12 mouse cellular contexts compared by ENCODE assay signal in the genomic region with DNA sequence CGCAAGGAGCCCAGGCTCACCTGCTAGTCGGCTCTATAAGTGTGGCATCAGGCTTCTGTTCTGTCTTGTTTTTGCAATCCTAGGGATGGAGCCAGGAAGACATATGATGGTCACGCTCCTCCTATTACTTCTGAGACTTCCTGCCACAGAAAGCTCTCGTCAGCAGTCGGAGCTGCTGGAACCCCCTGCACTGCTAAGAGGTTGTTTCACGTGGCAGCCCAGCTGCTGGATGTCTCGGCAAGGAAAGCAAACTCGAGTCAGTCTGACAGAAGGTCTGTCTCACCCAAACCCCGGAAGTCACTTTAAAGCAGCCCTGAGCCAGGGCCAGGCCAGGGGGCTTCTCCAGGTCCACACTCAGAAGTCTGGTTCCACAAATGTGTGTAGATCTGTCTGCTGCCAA.
DNase-seq lines count a peak whose midpoint lies in the region.
"Had no signal": no experiment of that assay in that cellular context is flagged by ENCODE, and none has a peak within 500 bp of the region (broad histone marks: within the 10 kb centered on the region; RNA-seq: fewer than 3 reads in every experiment).

No protein-coding gene starts in this region.

- peak; percentile 24 for DNase-seq in heart, postnatal 4 days
- DNase-seq in heart, embryonic 10.5 days (ENCODE audit: low spot score), result no peak
- DNase-seq in kidney, adult 11 months, result peak; percentile 32
- peak; percentile 28 for DNase-seq in kidney, adult 9 months
- DNase-seq in lung, postnatal 14 days, result peak; percentile 7
- no peak for DNase-seq in adrenal gland, postnatal 25 days
- no peak for DNase-seq in MN1 (ENCODE audit: low spot score)
- DNase-seq: cerebellum, adult 11 months; heart, adult 2 months; heart, postnatal 36 days; retina, postnatal 1 day had no signal

- H3K4me3 ChIP-seq in heart, embryonic 10.5 days, result no peak overlapping the region
- H3K4me3 ChIP-seq: heart, adult 2 months; neural tube, embryonic 15.5 days had no signal

- peaks cover 4% of the 10 kb centered on the region for H3K36me3 ChIP-seq in heart, embryonic 10.5 days

- 78% methylated on average over 9 of the region's 9 CpGs for WGBS in heart, embryonic 10.5 days

- H3K27ac ChIP-seq in heart, embryonic 10.5 days, result no peak overlapping the region
- H3K27ac ChIP-seq: heart, adult 2 months; neural tube, embryonic 15.5 days had no signal

- H3K9me3 ChIP-seq in heart, embryonic 10.5 days, result no peaks in the 10 kb centered on the region
- H3K9me3 ChIP-seq: neural tube, embryonic 15.5 days had no signal

- H3K27me3 ChIP-seq in heart, embryonic 10.5 days (ENCODE audit: insufficient read depth, poor library complexity, severe bottlenecking), result no peaks in the 10 kb centered on the region
- H3K27me3 ChIP-seq: neural tube, embryonic 15.5 days had no signal

- peaks cover 4% of the 10 kb centered on the region; the same call in 1 of the 2 replicates for H3K4me1 ChIP-seq in heart, embryonic 10.5 days
- H3K4me1 ChIP-seq: neural tube, embryonic 15.5 days had no signal

Comparison
In these comparisons a context has a peak if more than half of its experiments do, and no peak if none do; other contexts are left out.
1. DNase-seq: peak in heart, postnatal 4 days (single experiment), kidney, adult 11 months (single experiment), kidney, adult 9 months (single experiment) and lung, postnatal 14 days (single experiment); none in heart, embryonic 10.5 days (single experiment), adrenal gland, postnatal 25 days (single experiment) and MN1 (single experiment).